Mouse (Mus musculus): ENCODE results near the gene Stab2.

- TF ChIP-seq CTCF (IDR thresholded peaks at IDR 0.05; ENCODE audit: low read depth) (no peak), EP300 (IDR thresholded peaks at IDR 0.05; ENCODE audit: low read depth) (no peak)
These were observed 67.2 kb downstream of the Stab2 start for GRCm38 (mm10) chr10:86940591-86940990.
